Mouse (Mus musculus): Measurements from ENCODE around the gene Hexim1. TPM values are rescaled to one million over a fixed set of nuclear protein-coding genes. Genes with fewer than 3 reads are reported as not detected.
A peak's percentile ranks its signal among the peaks of the same experiment; 100 is the strongest.

The Hexim1 gene
- polyA plus RNA-seq, 1 experiment from 2014 or later: 4.1 TPM

GRCm38 (mm10) chr11:103074796-103075323 lies 41.2 kb upstream of the Hexim1 start:
- no peak overlapping the region for H3K4me3 ChIP-seq (ENCODE audit: low read depth, low read length)
- no peaks in the 10 kb centered on the region for H3K4me1 ChIP-seq (ENCODE audit: control insufficient read depth, insufficient read depth, low read length)
- no peak overlapping the region for H3K9ac ChIP-seq (ENCODE audit: low read depth, low read length)
- 23% methylated on average over 10 of the region's 10 CpGs for WGBS
- ATAC-seq: no peak
- H3K27me3 ChIP-seq (ENCODE audit: control insufficient read depth, insufficient read depth, low read depth, low read length): peaks cover 8% of the 10 kb centered on the region; the same call in 1 of the 2 replicates
- H3K36me3 ChIP-seq (ENCODE audit: control insufficient read depth, insufficient read depth, low read length): no peaks in the 10 kb centered on the region
- no peaks in the 10 kb centered on the region for H3K9me3 ChIP-seq (replicated peaks; ENCODE audit: control insufficient read depth, low read length, poor library complexity, severe bottlenecking)
- no peak overlapping the region for H3K27ac ChIP-seq (ENCODE audit: low read length)
- no peak overlapping the region for H3K4me2 ChIP-seq (ENCODE audit: low read length)

- no peak overlapping the region for H3K4me3 ChIP-seq (ENCODE audit: low read depth, low read length)
- peaks cover 6% of the 10 kb centered on the region; the same call in 1 of the 2 replicates for H3K4me1 ChIP-seq (ENCODE audit: control insufficient read depth, insufficient read depth, low read length)
- peaks cover 9% of the 10 kb centered on the region; the same call in 1 of the 2 replicates for H3K27me3 ChIP-seq (ENCODE audit: control insufficient read depth, insufficient read depth, low read depth, low read length)
- H3K36me3 ChIP-seq (ENCODE audit: control insufficient read depth, insufficient read depth, low read length): no peaks in the 10 kb centered on the region
- no peak overlapping the region for H3K27ac ChIP-seq (ENCODE audit: low read length)
- H3K9ac ChIP-seq (ENCODE audit: low read depth, low read length): no peak overlapping the region
- 91% methylated on average over 7 of the region's 7 CpGs for WGBS
- H3K4me2 ChIP-seq (ENCODE audit: low read length): no peak overlapping the region
- no peaks in the 10 kb centered on the region for H3K9me3 ChIP-seq (replicated peaks; ENCODE audit: control insufficient read depth, low read length, poor library complexity, severe bottlenecking)
- no peak for ATAC-seq
Measured at GRCm38 (mm10) chr11:103076010-103076409, 40.0 kb upstream of the Hexim1 start.

GRCm38 (mm10) chr11:103076581-103076980 lies 39.5 kb upstream of the Hexim1 start:
- H3K36me3 ChIP-seq (ENCODE audit: control insufficient read depth, insufficient read depth, low read length): no peaks in the 10 kb centered on the region
- 86% methylated on average over 8 of the region's 8 CpGs for whole genome bisulfite sequencing
- H3K9ac ChIP-seq (ENCODE audit: low read depth, low read length): no peak overlapping the region
- H3K27ac ChIP-seq (ENCODE audit: low read length): no peak overlapping the region
- H3K27me3 ChIP-seq (ENCODE audit: control insufficient read depth, insufficient read depth, low read depth, low read length): peaks cover 13% of the 10 kb centered on the region
- ATAC-seq: no peak
- peaks cover 6% of the 10 kb centered on the region; the same call in 1 of the 2 replicates for H3K4me1 ChIP-seq (ENCODE audit: control insufficient read depth, insufficient read depth, low read length)
- H3K9me3 ChIP-seq (replicated peaks; ENCODE audit: control insufficient read depth, low read length, poor library complexity, severe bottlenecking): no peaks in the 10 kb centered on the region
- no peak overlapping the region for H3K4me3 ChIP-seq (ENCODE audit: low read depth, low read length)
- H3K4me2 ChIP-seq (ENCODE audit: low read length): no peak overlapping the region

- no peak overlapping the region for H3K4me2 ChIP-seq (ENCODE audit: low read length)
Measured at GRCm38 (mm10) chr11:103078131-103078530, 37.9 kb upstream of the Hexim1 start.

GRCm38 (mm10) chr11:103080323-103081091 lies 35.5 kb upstream of the Hexim1 start:
- Histone ChIP-seq H3K36me3 (ENCODE audit: control insufficient read depth, insufficient read depth, low read length) (no peaks in the 10 kb centered on the region), H3K4me1 (ENCODE audit: control insufficient read depth, insufficient read depth, low read length) (peaks cover 6% of the 10 kb centered on the region; the same call in 1 of the 2 replicates), H3K4me2 (ENCODE audit: low read length) (peak overlapping the region; percentile 56), H3K9ac (ENCODE audit: low read depth, low read length) (peak overlapping the region; percentile 49; the same call in 1 of the 2 replicates), H3K27ac (ENCODE audit: low read length) (no peak overlapping the region), H3K4me3 (ENCODE audit: low read depth, low read length) (peak overlapping the region; percentile 33), H3K9me3 (replicated peaks; ENCODE audit: control insufficient read depth, low read length, poor library complexity, severe bottlenecking) (no peaks in the 10 kb centered on the region), H3K27me3 (ENCODE audit: control insufficient read depth, insufficient read depth, low read depth, low read length) (peaks cover 19% of the 10 kb centered on the region)
- 2% methylated on average over 43 of the region's 43 CpGs for WGBS
- ATAC-seq: peak; percentile 60; the same call in 1 of the 2 replicates

More at GRCm38 (mm10) chr11:103078131-103078530, 37.9 kb upstream of the Hexim1 start:
- peaks cover 19% of the 10 kb centered on the region for H3K27me3 ChIP-seq (ENCODE audit: control insufficient read depth, insufficient read depth, low read depth, low read length)
- 81% methylated on average over 11 of the region's 11 CpGs for WGBS
- H3K27ac ChIP-seq (ENCODE audit: low read length): no peak overlapping the region
- H3K9me3 ChIP-seq (replicated peaks; ENCODE audit: control insufficient read depth, low read length, poor library complexity, severe bottlenecking): no peaks in the 10 kb centered on the region
- no peak overlapping the region for H3K4me3 ChIP-seq (ENCODE audit: low read depth, low read length)
- H3K4me1 ChIP-seq (ENCODE audit: control insufficient read depth, insufficient read depth, low read length): peaks cover 6% of the 10 kb centered on the region; the same call in 1 of the 2 replicates
- no peak overlapping the region for H3K9ac ChIP-seq (ENCODE audit: low read depth, low read length)
- ATAC-seq: no peak
- H3K36me3 ChIP-seq (ENCODE audit: control insufficient read depth, insufficient read depth, low read length): no peaks in the 10 kb centered on the region

GRCm38 (mm10) chr11:103081631-103082030 lies 34.4 kb upstream of the Hexim1 start:
- Histone ChIP-seq H3K4me1 (ENCODE audit: control insufficient read depth, insufficient read depth, low read length) (peaks cover 6% of the 10 kb centered on the region; the same call in 1 of the 2 replicates), H3K9me3 (replicated peaks; ENCODE audit: control insufficient read depth, low read length, poor library complexity, severe bottlenecking) (no peaks in the 10 kb centered on the region), H3K9ac (ENCODE audit: low read depth, low read length) (no peak overlapping the region), H3K4me2 (ENCODE audit: low read length) (no peak overlapping the region), H3K27me3 (ENCODE audit: control insufficient read depth, insufficient read depth, low read depth, low read length) (peaks cover 19% of the 10 kb centered on the region), H3K27ac (ENCODE audit: low read length) (no peak overlapping the region), H3K36me3 (ENCODE audit: control insufficient read depth, insufficient read depth, low read length) (no peaks in the 10 kb centered on the region), H3K4me3 (ENCODE audit: low read depth, low read length) (no peak overlapping the region)
- 62% methylated on average over 6 of the region's 6 CpGs for WGBS
- no peak for ATAC-seq

GRCm38 (mm10) chr11:103093306-103093705 lies 22.7 kb upstream of the Hexim1 start:
- H3K9ac ChIP-seq (ENCODE audit: low read depth, low read length): no peak overlapping the region
- no peaks in the 10 kb centered on the region for H3K36me3 ChIP-seq (ENCODE audit: control insufficient read depth, insufficient read depth, low read length)
- H3K4me1 ChIP-seq (ENCODE audit: control insufficient read depth, insufficient read depth, low read length): no peaks in the 10 kb centered on the region
- no peak for ATAC-seq
- no peaks in the 10 kb centered on the region; the same call in 1 of the 2 replicates for H3K27me3 ChIP-seq (ENCODE audit: control insufficient read depth, insufficient read depth, low read depth, low read length)
- WGBS: 89% methylated on average over 7 of the region's 7 CpGs
- H3K4me2 ChIP-seq (ENCODE audit: low read length): no peak overlapping the region
- H3K4me3 ChIP-seq (ENCODE audit: low read depth, low read length): no peak overlapping the region
- no peaks in the 10 kb centered on the region for H3K9me3 ChIP-seq (replicated peaks; ENCODE audit: control insufficient read depth, low read length, poor library complexity, severe bottlenecking)
- no peak overlapping the region for H3K27ac ChIP-seq (ENCODE audit: low read length)

- Histone ChIP-seq H3K4me2 (ENCODE audit: low read length) (no peak overlapping the region), H3K27me3 (ENCODE audit: control insufficient read depth, insufficient read depth, low read depth, low read length) (no peaks in the 10 kb centered on the region; the same call in 1 of the 2 replicates), H3K9me3 (replicated peaks; ENCODE audit: control insufficient read depth, low read length, poor library complexity, severe bottlenecking) (no peaks in the 10 kb centered on the region), H3K27ac (ENCODE audit: low read length) (no peak overlapping the region), H3K4me1 (ENCODE audit: control insufficient read depth, insufficient read depth, low read length) (no peaks in the 10 kb centered on the region), H3K36me3 (ENCODE audit: control insufficient read depth, insufficient read depth, low read length) (no peaks in the 10 kb centered on the region), H3K4me3 (ENCODE audit: low read depth, low read length) (no peak overlapping the region), H3K9ac (ENCODE audit: low read depth, low read length) (no peak overlapping the region)
- 79% methylated on average over 20 of the region's 20 CpGs for WGBS
- no peak for ATAC-seq
Measured at GRCm38 (mm10) chr11:103093862-103094833, 21.9 kb upstream of the Hexim1 start.
